In the genomic region with DNA sequence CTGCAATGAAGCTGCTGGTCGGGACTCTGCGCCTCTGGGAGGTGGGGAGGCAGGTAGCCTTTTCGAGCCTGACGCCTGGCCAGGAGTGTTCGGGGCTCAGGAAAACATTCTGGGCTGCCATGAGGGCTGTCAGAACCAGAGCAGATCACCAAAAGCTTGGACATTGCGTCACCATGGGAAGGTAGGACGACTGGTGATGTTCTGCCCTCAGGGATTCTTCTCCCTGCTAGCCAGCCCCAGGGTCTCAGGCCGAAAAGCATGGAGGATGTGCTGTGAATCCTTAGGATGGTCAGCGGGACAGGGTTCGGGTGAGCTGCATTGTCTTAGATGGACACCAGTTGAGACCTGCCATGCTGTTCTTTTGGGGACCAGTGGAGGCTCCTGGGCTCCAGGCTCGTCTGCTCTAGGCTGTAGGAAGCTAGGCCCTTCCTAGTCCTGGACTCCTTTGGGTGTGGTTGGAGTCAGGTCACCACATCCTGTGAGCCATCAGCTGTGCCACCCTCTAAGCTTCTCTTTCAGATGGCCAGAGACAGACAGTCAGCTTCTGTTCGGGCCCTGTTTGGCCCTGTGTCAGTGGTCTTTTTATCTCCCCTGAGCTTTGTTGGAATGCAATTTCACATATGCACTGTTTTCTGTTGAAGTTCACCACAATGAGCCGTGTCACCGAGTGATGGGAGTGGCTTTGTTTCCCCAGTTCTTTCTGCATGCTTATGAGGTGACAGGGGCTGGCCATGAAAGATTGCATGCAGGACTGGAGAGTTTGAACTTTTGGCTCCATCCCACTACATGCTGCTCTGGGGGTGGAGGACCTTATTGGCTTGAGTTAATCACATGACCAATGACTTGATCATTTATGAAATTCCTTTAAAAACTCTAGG, we compare ENCODE assay signal across 8 mouse cellular contexts. TPM values are rescaled to one million over a fixed set of nuclear protein-coding genes. Genes with fewer than 3 reads are reported as not detected.
DNase-seq lines count a peak whose midpoint lies in the region; ATAC-seq and TF ChIP-seq lines count a peak whose summit lies in the region.

No protein-coding gene starts in this region.

- no peaks in the 10 kb centered on the region for H3K36me3 ChIP-seq in kidney, postnatal 0 days (ENCODE audit: insufficient read depth, low read length)
- no peaks in the 10 kb centered on the region for H3K36me3 ChIP-seq in intestine, embryonic 15.5 days

- peak; percentile 56 for DNase-seq in kidney, postnatal 0 days (ENCODE audit: low spot score)
- no peak for DNase-seq in kidney, adult 8-10 months
- no peak for DNase-seq in adrenal gland, adult 8-10 months
- no peak for DNase-seq in cerebellum, adult 9-10 months
- DNase-seq in cerebellum, adult 8-10 months: no peak

- no peak for ATAC-seq in kidney, postnatal 0 days (replicated peaks; ENCODE audit: low FRiP score, low read depth)
- peak; percentile 7; the same call in 1 of the 2 replicates for ATAC-seq in intestine, embryonic 15.5 days
- ATAC-seq in monocyte, adult 5-6 weeks (replicated peaks; ENCODE audit: insufficient number of reproducible peaks, low FRiP score, low TSS enrichment, poor library complexity, severe bottlenecking): 0 out of 2 replicates have a peak, but pooled peaks have one; percentile 34

- H3K9ac ChIP-seq in kidney, postnatal 0 days (ENCODE audit: low read depth, low read length): peak overlapping the region; percentile 24; the same call in 1 of the 2 replicates
- peak overlapping the region; percentile 35 for H3K9ac ChIP-seq in intestine, embryonic 15.5 days

- peak overlapping the region; percentile 92 for H3K27ac ChIP-seq in kidney, postnatal 0 days
- H3K27ac ChIP-seq in embryonic fibroblast, embryonic 13.5 days (ENCODE audit: insufficient read depth, low read length): peak overlapping the region; percentile 97
- peak overlapping the region; percentile 94 for H3K27ac ChIP-seq in intestine, embryonic 15.5 days

- peaks cover 18% of the 10 kb centered on the region; the same call in 1 of the 2 replicates for H3K4me1 ChIP-seq in kidney, postnatal 0 days (replicated peaks; ENCODE audit: insufficient read depth, low read length)
- H3K4me1 ChIP-seq in embryonic fibroblast, embryonic 13.5 days (ENCODE audit: control insufficient read depth, insufficient read depth, low read length): peaks cover 16% of the 10 kb centered on the region
- H3K4me1 ChIP-seq in intestine, embryonic 15.5 days (replicated peaks): peaks cover 28% of the 10 kb centered on the region

- no peaks in the 10 kb centered on the region for H3K27me3 ChIP-seq in kidney, postnatal 0 days (ENCODE audit: insufficient read depth, low read length)
- no peaks in the 10 kb centered on the region for H3K27me3 ChIP-seq in intestine, embryonic 15.5 days (replicated peaks)

- H3K4me3 ChIP-seq in kidney, postnatal 0 days (replicated peaks; ENCODE audit: low read depth, low read length): peak overlapping the region; percentile 14; the same call in 1 of the 2 replicates
- peak overlapping the region; percentile 24 for H3K4me3 ChIP-seq in embryonic fibroblast, embryonic 13.5 days (ENCODE audit: insufficient read depth, low read length)
- H3K4me3 ChIP-seq in intestine, embryonic 15.5 days (replicated peaks): peak overlapping the region; percentile 36

- TF ChIP-seq POLR2A in embryonic fibroblast, embryonic 13.5 days (IDR thresholded peaks at IDR 0.05; ENCODE audit: low read depth, low read length): peak; percentile 38; the same call in 1 of the 2 replicates

- H3K9me3 ChIP-seq in kidney, postnatal 0 days (replicated peaks; ENCODE audit: low read length): no peaks in the 10 kb centered on the region
- no peaks in the 10 kb centered on the region for H3K9me3 ChIP-seq in intestine, embryonic 15.5 days

- 41% methylated on average over 14 of the region's 14 CpGs for WGBS in kidney, postnatal 0 days
- WGBS in intestine, embryonic 15.5 days: 34% methylated on average over 14 of the region's 14 CpGs

- H3K4me2 ChIP-seq in kidney, postnatal 0 days (ENCODE audit: low read length): peak overlapping the region; percentile 55
- H3K4me2 ChIP-seq in intestine, embryonic 15.5 days (replicated peaks): peak overlapping the region; percentile 66

- no peak for TF ChIP-seq CTCF in kidney, postnatal 0 days (IDR thresholded peaks at IDR 0.05; ENCODE audit: low read depth)
- no peak for TF ChIP-seq CTCF in embryonic fibroblast, embryonic 13.5 days (IDR thresholded peaks at IDR 0.05; ENCODE audit: borderline replicate concordance, insufficient read depth, low read length)

RNA-seq across cellular contexts. Expression of a gene that starts 8.5 kb away (rescaled TPM):
- 56.4 and 63.5 TPM in 2 replicates for polyA plus RNA-seq in kidney, postnatal 0 days (2015; fragmentation: Nextera tagmentation; extraction: Ambion mirVana)
- 79.9 and 108 TPM in 2 replicates for polyA plus RNA-seq in embryonic fibroblast, embryonic 13.5 days (2011; ENCODE audit: insufficient read length, low read depth, missing spikeins)
- 57.8 and 60.0 TPM in 2 replicates for polyA plus RNA-seq in intestine, embryonic 15.5 days (2015; fragmentation: Nextera tagmentation; extraction: Ambion mirVana)
- total RNA-seq in monocyte, adult 5-6 weeks (2017): 18.1 to 62.4 TPM (median 30.9 TPM) in 3 replicates
- total RNA-seq in adrenal gland, adult 8-10 months (2022): 10 to 100 TPM; 49.5 to 53.2 (median 51.8) TPM

RNA-seq across cellular contexts. Expression of a gene that starts 27.8 kb away (rescaled TPM):
- 0.41 and 0.78 TPM in 2 replicates for polyA plus RNA-seq in kidney, postnatal 0 days (2015; fragmentation: Nextera tagmentation; extraction: Ambion mirVana)
- polyA plus RNA-seq in embryonic fibroblast, embryonic 13.5 days (2011; ENCODE audit: insufficient read length, low read depth, missing spikeins): not detected in 2 replicates
- polyA plus RNA-seq in intestine, embryonic 15.5 days (2015; fragmentation: Nextera tagmentation; extraction: Ambion mirVana): 0.30 and 0.42 TPM in 2 replicates
- not detected in 3 replicates for total RNA-seq in monocyte, adult 5-6 weeks (2017)
- not detected for total RNA-seq in adrenal gland, adult 8-10 months (2022)

RNA-seq across cellular contexts. Expression of a gene that starts 34.3 kb away (rescaled TPM):
- polyA plus RNA-seq in kidney, postnatal 0 days (2015; fragmentation: Nextera tagmentation; extraction: Ambion mirVana): 32.9 and 35.0 TPM in 2 replicates
- polyA plus RNA-seq in embryonic fibroblast, embryonic 13.5 days (2011; ENCODE audit: insufficient read length, low read depth, missing spikeins): 0.56 and 0.68 TPM in 2 replicates
- 29.2 and 30.8 TPM in 2 replicates for polyA plus RNA-seq in intestine, embryonic 15.5 days (2015; fragmentation: Nextera tagmentation; extraction: Ambion mirVana)
- total RNA-seq in monocyte, adult 5-6 weeks (2017): 0.53 to 2.0 TPM (median 0.78 TPM) in 3 replicates
- 1 to 10 TPM; 2.1 to 6.0 (median 4.4) TPM for total RNA-seq in adrenal gland, adult 8-10 months (2022)

Comparison
In these comparisons a context has a peak if more than half of its experiments do, and no peak if none do; other contexts are left out.
1. RNA of a gene that starts 34.3 kb away (polyA plus RNA-seq): 32.9 to 35.0 TPM in kidney, postnatal 0 days and 29.2 to 30.8 TPM in intestine, embryonic 15.5 days; 0.56 to 0.68 TPM in embryonic fibroblast, embryonic 13.5 days; every median in the first group is over 10 times any median in the second.
2. Peak in every context shown above with its lines, with median percentiles within 50 percentile points of each other: H3K27ac ChIP-seq and H3K4me3 ChIP-seq.